Mouse (Mus musculus) mesoderm, embryonic 11.5 days (tissue): ENCODE results near the gene Bmpr2.
A peak's percentile ranks its signal among the peaks of the same experiment; 100 is the strongest.

Experiments
- DNase-seq: peaks from one replicate; pipeline ENCODE4 v3.0.0-alpha.2; 2012; ENCODE audit warnings: low read depth, low spot score

Gene Bmpr2

DNA sequence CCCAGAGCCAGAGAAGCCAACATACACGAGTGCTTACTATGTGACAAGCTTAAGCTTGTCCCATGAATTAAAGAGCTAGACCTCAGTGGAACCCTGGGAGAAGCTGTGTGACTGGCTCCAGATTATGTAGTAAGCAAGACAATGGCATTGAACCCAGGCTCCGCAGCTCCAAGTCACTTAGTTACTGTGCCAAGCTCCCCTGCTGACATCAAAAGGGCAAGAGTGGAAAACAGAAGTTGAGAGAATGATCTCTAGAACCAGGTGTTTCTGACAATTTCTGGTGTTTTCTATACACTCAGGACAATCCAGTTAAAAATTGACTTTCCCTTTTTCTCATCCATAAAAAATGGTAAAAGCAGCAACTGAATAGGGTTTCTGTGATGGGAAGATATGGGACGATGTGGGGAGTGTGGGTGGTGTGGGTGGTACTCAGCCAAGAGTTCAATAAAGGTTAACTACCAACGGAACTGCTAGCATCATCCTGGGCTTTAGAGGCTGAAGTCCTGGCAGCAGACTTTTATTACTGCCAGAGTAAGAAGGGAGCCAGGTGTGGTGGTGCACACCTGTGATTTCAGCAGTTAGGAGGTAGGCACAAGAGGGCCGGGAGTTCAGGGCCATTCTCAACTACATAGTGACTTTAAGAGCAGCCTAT lies 134.1 kb downstream of the Bmpr2 start:
- no peak for DNase-seq

- DNase-seq: no peak
These were observed 136.5 kb downstream of the Bmpr2 start for GRCm38 (mm10) chr1:59899679-59900078.

GRCm38 (mm10) chr1:59901082-59901876 lies 138.1 kb downstream of the Bmpr2 start:
- DNase-seq: no peak

- DNase-seq: no peak
These were observed 139.4 kb downstream of the Bmpr2 start for GRCm38 (mm10) chr1:59902634-59903033.

GRCm38 (mm10) chr1:59904630-59905295 lies 141.6 kb downstream of the Bmpr2 start:
- DNase-seq: no peak

GRCm38 (mm10) chr1:59905916-59906315 lies 142.7 kb downstream of the Bmpr2 start:
- no peak for DNase-seq

GRCm38 (mm10) chr1:59906819-59907521 lies 143.8 kb downstream of the Bmpr2 start:
- no peak for DNase-seq

DNA sequence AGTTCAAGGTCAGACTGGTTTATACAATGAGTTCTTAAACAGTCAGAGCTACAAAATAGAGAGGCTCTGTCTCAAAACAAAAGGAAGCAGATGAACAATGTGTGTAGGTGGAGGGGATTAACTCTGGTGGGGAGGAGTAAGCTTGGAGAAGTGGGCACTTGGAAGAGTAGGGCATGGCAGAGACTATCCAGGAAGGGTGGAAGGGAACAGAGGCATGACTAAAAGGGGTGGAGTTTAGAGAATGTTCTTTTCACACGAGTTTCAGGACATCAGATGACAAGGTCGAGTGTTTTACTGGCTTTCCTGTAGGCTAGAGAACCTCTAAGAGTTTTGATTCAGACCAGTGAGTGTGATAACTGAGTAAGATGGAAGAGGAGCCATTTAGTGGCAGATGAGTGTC lies 144.5 kb downstream of the Bmpr2 start:
- DNase-seq: no peak

DNA sequence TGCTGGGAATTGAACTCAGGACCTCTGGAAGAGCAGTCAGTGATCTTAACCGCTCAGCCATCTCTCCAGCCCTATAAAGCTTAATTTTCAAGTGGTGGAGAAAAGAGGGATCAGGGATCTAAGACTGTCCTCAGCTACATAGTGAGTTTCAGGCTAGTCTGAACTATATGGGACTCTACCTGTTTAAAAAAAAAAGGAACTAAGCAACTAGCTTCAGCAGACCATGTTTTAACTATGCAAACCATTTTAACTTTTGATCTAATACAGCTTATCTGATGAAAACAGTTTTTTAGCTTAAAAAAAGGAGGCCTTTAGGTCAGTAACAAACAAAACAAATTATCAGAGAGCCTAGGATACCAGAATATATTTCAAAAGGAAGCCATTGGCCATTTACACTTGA lies 147.7 kb downstream of the Bmpr2 start:
- no peak for DNase-seq

DNA sequence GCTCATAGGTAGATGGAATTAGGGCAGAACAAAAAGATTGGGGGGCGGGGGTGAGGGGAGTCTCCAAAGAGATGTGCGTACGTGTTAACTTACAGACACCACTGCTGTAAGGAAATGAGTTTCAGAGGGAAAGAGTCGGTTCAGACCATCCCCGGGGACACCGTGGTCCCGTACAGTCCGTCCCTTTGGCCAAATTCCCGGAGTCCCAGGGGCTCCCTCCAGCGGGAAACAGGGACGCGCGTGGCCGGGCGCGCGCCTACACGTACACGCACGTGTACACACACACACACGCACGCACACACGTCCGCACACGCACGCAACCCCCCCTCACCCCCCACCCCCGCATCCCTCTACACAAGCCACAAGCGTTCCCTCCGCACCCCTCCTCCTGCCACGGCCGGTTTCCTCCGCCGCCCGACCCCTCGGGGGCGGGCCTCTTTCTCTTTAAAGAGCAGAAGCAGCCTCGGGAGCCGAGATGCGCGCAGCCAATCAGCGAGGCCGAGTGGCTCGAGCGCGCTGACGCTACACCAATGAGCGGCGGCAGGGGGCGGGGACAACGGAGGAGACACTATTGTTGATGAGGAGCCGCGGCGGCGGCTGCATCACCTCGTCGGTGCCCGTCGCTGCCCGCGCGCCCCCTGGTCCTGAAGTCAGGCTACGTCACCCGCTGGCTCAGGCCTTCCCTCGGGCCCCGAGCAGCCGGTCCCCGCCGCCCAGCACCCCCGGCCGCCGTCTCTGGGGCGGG lies 149.4 kb downstream of the Bmpr2 start, which contains the start of gene Fam117b:
Gene Fam117b, plus strand, starts transcription at position 594 of the 745 bp plus-strand sequence.
- DNase-seq: peak; percentile 98

GRCm38 (mm10) chr1:59913195-59913868 lies 150.1 kb downstream of the Bmpr2 start:
- peak; percentile 23 for DNase-seq

DNA sequence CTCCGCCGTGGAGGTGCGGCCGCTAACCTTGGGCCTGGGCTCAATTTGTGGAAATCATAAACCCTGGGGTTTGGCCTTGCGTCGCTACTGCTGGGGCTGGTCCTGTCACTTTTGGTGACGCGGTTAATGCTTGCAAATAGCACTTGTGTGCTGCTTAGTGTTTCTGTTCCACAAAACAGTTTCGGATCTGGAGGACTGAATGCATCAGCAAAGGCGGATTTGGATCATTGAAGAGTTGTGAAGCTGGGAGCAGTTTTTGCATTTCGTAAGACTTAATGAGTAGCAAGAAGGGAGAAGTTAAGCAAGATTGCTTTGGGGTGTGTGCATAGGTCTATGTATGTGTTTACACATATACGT lies 150.6 kb downstream of the Bmpr2 start:
- peak; percentile 20 for DNase-seq

GRCm38 (mm10) chr1:59914799-59915198 lies 151.6 kb downstream of the Bmpr2 start:
- DNase-seq: no peak

DNA sequence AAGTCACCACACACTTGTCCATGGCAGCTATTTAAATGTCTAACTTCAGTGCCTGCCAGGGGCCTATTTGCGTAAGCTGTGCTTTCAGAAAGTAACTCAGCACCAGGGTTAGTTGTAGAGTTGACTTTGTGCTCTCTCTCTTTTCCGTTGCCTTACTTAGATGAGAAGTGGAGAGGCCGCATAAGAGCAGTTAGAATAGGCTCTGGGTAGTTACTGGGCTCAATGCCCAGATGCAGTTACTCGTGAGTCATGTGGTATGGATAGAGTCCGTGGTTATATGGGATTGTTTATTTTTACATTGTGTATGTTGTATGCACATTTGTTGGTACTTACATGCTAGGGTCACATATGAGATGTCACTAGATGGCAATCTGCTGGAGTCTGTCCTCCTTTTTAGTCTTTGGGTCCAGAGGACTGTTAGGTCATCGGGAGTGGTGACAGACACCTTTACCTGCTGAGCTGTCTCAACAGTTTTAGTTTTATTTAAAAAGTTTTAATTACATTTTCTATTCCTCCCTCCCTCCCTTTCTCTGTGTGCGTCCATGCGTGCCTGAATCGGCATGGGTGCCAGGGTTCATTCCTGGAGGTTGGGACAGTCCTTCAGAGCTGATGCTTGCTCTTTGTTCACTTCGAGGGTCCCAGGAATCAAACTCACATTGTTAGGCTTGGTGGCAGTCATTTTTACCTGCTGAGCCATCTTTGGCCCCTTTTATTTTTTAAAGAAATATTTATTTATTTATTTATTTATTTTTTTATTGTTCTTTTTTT lies 152.8 kb downstream of the Bmpr2 start:
- no peak for DNase-seq

DNA sequence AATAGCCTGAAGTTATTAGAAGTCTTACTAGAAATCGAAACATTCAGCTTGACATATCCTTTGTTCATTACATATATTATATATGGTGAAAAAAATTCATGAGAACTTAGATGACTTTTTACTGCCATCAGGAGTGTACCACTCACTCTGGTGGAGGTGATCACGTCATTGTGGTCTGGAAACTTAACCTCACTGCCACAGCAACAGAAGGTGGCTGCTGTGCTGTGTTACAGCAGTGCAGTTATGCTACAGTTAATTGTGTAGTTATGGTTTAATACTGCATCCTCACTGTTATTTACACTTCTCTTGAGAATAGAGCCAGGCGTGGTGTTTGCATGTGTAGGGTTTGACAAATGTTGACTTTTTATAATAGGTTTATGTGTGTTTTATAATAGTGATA lies 154.2 kb downstream of the Bmpr2 start:
- no peak for DNase-seq

- no peak for DNase-seq
These were observed 154.9 kb downstream of the Bmpr2 start for GRCm38 (mm10) chr1:59918075-59918474.

DNA sequence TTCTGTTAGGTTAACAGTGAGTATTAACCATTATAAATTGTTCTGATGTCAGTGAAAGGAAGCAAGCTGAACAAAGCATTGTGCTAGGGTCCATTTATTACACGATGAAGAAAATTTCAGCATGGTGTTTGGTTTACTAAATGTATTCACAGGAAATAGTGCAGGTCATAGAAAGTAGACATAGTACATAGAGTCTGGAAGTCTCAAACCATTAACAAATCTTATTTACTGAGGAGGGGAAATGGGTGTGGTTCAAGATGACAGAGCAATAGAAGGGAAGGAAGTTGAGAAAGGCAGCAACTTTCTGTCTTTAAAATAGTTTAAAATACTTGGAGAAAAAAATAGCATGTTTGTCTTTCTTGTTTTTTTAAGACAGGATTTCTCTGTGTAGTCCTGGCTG lies 160.0 kb downstream of the Bmpr2 start:
- DNase-seq: no peak

DNA sequence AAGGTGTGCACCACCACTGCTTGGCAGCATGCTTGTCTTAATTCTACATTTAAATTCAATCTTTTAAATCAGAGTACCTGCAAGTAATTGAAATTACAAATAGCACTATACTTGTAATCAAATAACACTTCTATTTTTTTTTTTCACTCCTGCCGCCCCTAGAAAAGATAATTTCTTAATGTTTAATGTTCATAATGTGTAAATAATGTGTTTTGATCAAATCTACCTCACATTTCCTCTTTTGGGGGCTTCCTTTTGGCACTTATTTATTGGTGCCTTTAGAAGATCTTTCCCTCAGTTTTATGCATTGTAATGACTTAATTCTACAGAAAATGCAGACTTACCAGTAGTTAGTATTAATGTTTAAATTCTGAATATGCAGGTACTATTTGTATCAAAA lies 160.5 kb downstream of the Bmpr2 start:
- no peak for DNase-seq

DNA sequence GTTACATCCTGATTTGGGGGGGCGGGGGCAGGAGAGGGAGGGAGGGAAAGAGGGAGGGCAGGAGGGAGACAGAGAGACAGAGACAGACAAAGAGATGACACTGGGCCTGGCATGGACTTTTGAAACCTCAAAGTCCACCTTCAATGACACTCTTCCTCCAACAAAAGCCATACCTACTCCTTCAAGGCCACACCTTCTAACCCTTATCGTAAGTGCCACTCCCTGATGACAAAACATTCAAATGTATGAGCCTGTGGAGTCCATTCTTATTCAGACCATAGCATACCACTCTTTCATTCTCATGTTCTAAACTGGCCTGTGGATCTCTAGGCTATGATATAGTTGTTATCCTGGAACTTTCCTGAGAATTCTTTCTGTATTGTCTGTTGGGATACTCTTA lies 161.2 kb downstream of the Bmpr2 start:
- DNase-seq: no peak
